Mouse (Mus musculus) neutrophil, adult 65 days (primary cell): Measurements from ENCODE around the gene Tmem207. TPM values are rescaled to one million over a fixed set of nuclear protein-coding genes. Genes with fewer than 3 reads are reported as not detected.

ENCODE experiments used
- total RNA-seq: library from RNA; stranded (reverse); gene quantifications from 2 replicates; pipeline ENCODE4 v1.2.4, GENCODE M21; 2023

Tmem207 gene
- total RNA-seq, result not detected in 2 replicates

DNA sequence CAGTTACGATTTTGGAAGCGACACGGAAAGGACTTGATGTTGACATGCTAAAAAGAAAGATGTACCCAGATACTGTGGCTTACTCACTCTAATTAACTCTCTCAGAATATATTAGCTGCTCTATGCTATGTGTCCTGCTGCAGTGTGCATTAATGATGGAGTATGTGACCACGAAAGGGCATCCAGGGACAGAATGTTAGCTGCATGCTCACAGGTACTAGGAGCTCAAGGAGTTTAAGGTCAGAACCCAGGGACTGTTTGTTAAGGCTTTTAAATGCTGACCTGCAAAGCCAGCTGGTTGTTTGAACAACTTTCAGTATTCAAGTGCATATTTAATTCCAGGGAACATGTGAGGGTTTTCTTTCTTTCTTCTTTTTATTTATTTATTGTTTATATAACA, at the start of gene Tmem207:
TSS of gene Tmem207 (minus strand) at position 101 of the 400 bp plus-strand sequence.

DNA sequence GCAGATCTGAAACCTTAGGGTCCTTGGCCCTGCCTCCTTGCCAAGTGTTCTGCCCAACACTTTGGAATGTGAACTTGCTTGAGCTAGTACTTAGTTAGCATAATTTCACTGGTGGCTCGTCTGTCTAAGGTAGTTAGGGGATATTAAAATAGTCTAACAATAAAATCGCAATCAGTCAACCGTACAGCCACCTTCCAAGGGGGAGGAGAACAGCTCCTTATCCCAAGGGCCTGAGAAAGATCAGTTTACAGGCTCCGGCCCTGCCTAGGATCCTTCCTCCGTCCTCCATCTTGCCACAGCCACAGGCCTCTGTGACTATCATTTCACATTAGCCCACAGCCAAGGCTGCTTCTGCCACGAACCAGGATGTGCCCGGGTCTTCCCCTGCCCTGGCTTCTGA, 63.7 kb downstream of the Tmem207 start, which contains the start of gene Cldn16:
TSS of gene Cldn16 (plus strand) at position 301 of the 400 bp plus-strand sequence.

Other genes with a start within 250 kb of the Tmem207 start
- gene Cldn1, start 154.9 kb downstream of the Tmem207 start, total RNA-seq, result 20.5 and 23.2 TPM in 2 replicates
- gene Cldn16, start 63.6 kb downstream of the Tmem207 start, total RNA-seq, result not detected in 2 replicates
- gene Il1rap, start 54.9 kb upstream of the Tmem207 start, total RNA-seq, result 26.6 and 27.8 TPM in 2 replicates